Mouse (Mus musculus): ENCODE data around the gene Tmem123. TPM values are rescaled to one million over a fixed set of nuclear protein-coding genes. Genes with fewer than 3 reads are reported as not detected.

Tmem123 gene
- polyA plus RNA-seq, 1 experiment: 35.6 TPM

DNA sequence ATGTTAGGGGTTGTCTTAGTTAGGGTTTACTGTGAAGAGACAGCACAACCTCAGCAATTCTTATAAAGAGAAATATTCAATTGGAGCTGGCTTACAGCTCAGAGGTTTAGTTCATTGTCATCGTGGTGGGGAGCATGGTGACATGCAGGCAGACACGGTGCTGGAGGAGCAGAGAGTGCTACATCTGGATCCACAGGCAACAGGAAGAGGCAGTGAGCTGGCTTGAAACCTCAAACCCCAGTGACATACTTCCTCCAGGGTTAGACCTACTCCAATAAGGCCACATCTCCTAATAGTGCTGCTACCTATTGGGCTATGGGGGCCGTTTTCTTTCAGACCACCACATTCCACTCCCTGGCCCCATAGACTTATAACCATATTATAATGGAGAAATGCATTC lies 12.1 kb downstream of the Tmem123 start:
- Histone ChIP-seq H3K79me2 (ENCODE audit: control insufficient read depth, insufficient read depth) (no peaks in the 10 kb centered on the region), H3K4me3 (ENCODE audit: insufficient read depth, poor library complexity, severe bottlenecking) (no peak overlapping the region), H3K27me3 (ENCODE audit: control insufficient read depth, insufficient read depth, insufficient read length) (no peaks in the 10 kb centered on the region), H3K36me3 (ENCODE audit: control insufficient read depth, insufficient read depth) (peaks cover 28% of the 10 kb centered on the region), H3ac (ENCODE audit: control insufficient read depth, insufficient read length, low read depth) (no peak overlapping the region), H3K79me3 (ENCODE audit: low read depth) (peaks cover 1% of the 10 kb centered on the region)
- no peak for TF ChIP-seq CTCF (IDR thresholded peaks at IDR 0.05; ENCODE audit: control insufficient read depth, insufficient read depth, insufficient read length)
- TF ChIP-seq MAX (IDR thresholded peaks at IDR 0.05): no peak
- no peak for TF ChIP-seq USF1 (IDR thresholded peaks at IDR 0.05; ENCODE audit: low read depth)
- TF ChIP-seq FOSL1 (IDR thresholded peaks at IDR 0.05; ENCODE audit: insufficient read depth, low read length, poor library complexity, severe bottlenecking): no peak
- TF ChIP-seq MYOG (IDR thresholded peaks at IDR 0.05; ENCODE audit: control insufficient read depth, extremely low read depth, insufficient read length): no peak
- no peak for TF ChIP-seq MYOD1 (IDR thresholded peaks at IDR 0.05; ENCODE audit: control insufficient read depth, insufficient read length, low read depth)
- no peak for TF ChIP-seq CEBPB (IDR thresholded peaks at IDR 0.05; ENCODE audit: low read depth)

DNA sequence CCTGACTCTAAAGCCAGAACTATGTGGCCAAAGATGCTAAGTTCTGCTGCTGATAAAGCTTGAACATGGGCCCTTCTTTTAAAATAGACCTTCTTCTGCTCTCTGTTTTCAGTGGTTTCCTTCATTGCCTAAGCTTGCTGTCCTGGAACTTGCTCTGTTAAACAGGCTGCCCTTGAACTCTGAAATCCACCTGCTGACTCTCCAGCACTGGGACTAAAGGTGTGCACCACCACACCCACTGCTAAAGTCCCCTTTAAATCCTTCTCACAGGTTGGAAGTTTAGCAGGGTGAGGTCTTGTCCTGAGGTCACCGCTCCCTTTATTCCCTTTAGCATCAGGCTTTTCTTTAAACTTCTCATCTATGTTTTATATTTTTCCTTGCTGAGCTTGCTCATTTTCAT lies 13.1 kb downstream of the Tmem123 start:
- Histone ChIP-seq H3K79me3 (ENCODE audit: low read depth) (peaks cover 1% of the 10 kb centered on the region), H3K36me3 (ENCODE audit: control insufficient read depth, insufficient read depth) (peaks cover 28% of the 10 kb centered on the region), H3ac (ENCODE audit: control insufficient read depth, insufficient read length, low read depth) (no peak overlapping the region), H3K79me2 (ENCODE audit: control insufficient read depth, insufficient read depth) (no peaks in the 10 kb centered on the region), H3K4me3 (ENCODE audit: insufficient read depth, poor library complexity, severe bottlenecking) (no peak overlapping the region), H3K27me3 (ENCODE audit: control insufficient read depth, insufficient read depth, insufficient read length) (no peaks in the 10 kb centered on the region)
- TF ChIP-seq CTCF (IDR thresholded peaks at IDR 0.05; ENCODE audit: control insufficient read depth, insufficient read depth, insufficient read length) (no peak), USF1 (IDR thresholded peaks at IDR 0.05; ENCODE audit: low read depth) (no peak), MYOG (IDR thresholded peaks at IDR 0.05; ENCODE audit: control insufficient read depth, extremely low read depth, insufficient read length) (no peak), FOSL1 (IDR thresholded peaks at IDR 0.05; ENCODE audit: insufficient read depth, low read length, poor library complexity, severe bottlenecking) (no peak), MAX (IDR thresholded peaks at IDR 0.05) (no peak)

DNA sequence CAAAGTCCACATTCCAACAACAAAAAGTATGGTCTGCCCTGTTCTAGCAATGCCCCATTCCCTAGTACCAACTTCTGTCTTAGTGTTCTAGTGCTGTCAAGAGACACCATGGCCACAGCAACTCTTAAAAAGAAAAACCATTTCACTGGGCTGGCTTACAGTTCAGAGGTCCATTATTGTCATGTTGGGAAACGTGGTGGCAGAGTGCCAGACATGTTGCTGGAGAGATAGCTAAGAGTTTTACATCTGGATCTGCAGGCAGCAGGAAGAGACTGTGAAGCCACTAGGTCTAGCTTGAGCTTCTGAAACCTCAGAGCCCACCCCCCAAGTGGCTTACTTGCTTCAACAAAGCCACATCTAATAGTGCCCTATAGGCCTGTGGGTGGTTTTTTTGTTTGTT lies 13.8 kb downstream of the Tmem123 start:
- peaks cover 23% of the 10 kb centered on the region for H3K36me3 ChIP-seq (ENCODE audit: control insufficient read depth, insufficient read depth)
- H3ac ChIP-seq (ENCODE audit: control insufficient read depth, insufficient read length, low read depth): no peak overlapping the region
- H3K79me3 ChIP-seq (ENCODE audit: low read depth): peaks cover 1% of the 10 kb centered on the region
- H3K79me2 ChIP-seq (ENCODE audit: control insufficient read depth, insufficient read depth): no peaks in the 10 kb centered on the region
- H3K27me3 ChIP-seq (ENCODE audit: control insufficient read depth, insufficient read depth, insufficient read length): no peaks in the 10 kb centered on the region
- TF ChIP-seq MYOG (IDR thresholded peaks at IDR 0.05; ENCODE audit: control insufficient read depth, extremely low read depth, insufficient read length) (no peak), USF1 (IDR thresholded peaks at IDR 0.05; ENCODE audit: low read depth) (no peak), CTCF (IDR thresholded peaks at IDR 0.05; ENCODE audit: control insufficient read depth, insufficient read depth, insufficient read length) (no peak), FOSL1 (IDR thresholded peaks at IDR 0.05; ENCODE audit: insufficient read depth, low read length, poor library complexity, severe bottlenecking) (no peak), MYOD1 (IDR thresholded peaks at IDR 0.05; ENCODE audit: control insufficient read depth, insufficient read length, low read depth) (no peak), MAX (IDR thresholded peaks at IDR 0.05) (no peak), CEBPB (IDR thresholded peaks at IDR 0.05; ENCODE audit: low read depth) (no peak)
- H3K4me3 ChIP-seq (ENCODE audit: insufficient read depth, poor library complexity, severe bottlenecking): no peak overlapping the region

DNA sequence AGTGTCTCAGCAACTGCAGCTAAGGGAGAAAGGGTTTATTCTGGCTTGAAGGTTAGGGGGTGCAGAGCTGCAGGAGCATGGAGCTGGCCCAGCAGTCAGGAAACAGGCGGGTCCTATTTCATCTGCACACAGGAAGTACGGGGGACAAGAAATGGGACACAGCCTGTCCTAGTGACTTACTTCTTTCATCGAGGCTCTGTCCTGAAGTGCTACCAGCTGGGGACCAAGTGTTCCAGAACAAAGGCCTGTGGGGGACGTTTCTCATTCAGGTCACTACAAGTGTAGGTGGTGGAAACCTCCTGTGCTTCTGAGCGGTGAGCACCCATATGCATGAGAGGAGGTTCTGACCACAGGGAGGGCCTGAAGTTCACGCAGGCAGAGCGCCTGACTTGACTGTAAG lies 14.9 kb downstream of the Tmem123 start:
- peaks cover 1% of the 10 kb centered on the region for H3K79me3 ChIP-seq (ENCODE audit: low read depth)
- H3K36me3 ChIP-seq (ENCODE audit: control insufficient read depth, insufficient read depth): peaks cover 13% of the 10 kb centered on the region
- H3K79me2 ChIP-seq (ENCODE audit: control insufficient read depth, insufficient read depth): no peaks in the 10 kb centered on the region
- H3K27me3 ChIP-seq (ENCODE audit: control insufficient read depth, insufficient read depth, insufficient read length): no peaks in the 10 kb centered on the region
- no peak overlapping the region for H3ac ChIP-seq (ENCODE audit: control insufficient read depth, insufficient read length, low read depth)
- TF ChIP-seq MYOG (IDR thresholded peaks at IDR 0.05; ENCODE audit: control insufficient read depth, extremely low read depth, insufficient read length): no peak
- no peak for TF ChIP-seq MYOD1 (IDR thresholded peaks at IDR 0.05; ENCODE audit: control insufficient read depth, insufficient read length, low read depth)
- no peak for TF ChIP-seq FOSL1 (IDR thresholded peaks at IDR 0.05; ENCODE audit: insufficient read depth, low read length, poor library complexity, severe bottlenecking)
- no peak for TF ChIP-seq CEBPB (IDR thresholded peaks at IDR 0.05; ENCODE audit: low read depth)
- TF ChIP-seq USF1 (IDR thresholded peaks at IDR 0.05; ENCODE audit: low read depth): no peak
- no peak for TF ChIP-seq MAX (IDR thresholded peaks at IDR 0.05)
- TF ChIP-seq CTCF (IDR thresholded peaks at IDR 0.05; ENCODE audit: control insufficient read depth, insufficient read depth, insufficient read length): no peak
- H3K4me3 ChIP-seq (ENCODE audit: insufficient read depth, poor library complexity, severe bottlenecking): no peak overlapping the region

DNA sequence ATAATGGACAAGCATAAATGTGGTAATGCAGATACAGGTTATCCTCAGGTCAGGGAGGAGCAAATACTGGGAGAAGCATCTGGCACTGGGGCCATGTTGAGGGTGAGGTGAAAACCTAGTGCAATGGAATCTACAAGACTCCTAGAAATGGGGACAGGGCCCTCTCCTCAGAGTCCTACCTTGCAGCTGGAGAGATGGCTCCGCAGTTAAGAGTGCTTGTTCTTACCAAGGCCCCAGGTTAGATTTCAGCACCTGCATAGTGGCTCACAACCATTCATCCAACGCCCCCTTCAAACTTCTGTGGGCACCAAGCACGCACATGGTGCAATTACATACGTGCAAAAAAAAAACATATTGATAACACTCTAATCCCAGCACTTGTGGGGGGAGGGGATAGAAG lies 15.9 kb downstream of the Tmem123 start:
- Histone ChIP-seq H3K36me3 (ENCODE audit: control insufficient read depth, insufficient read depth) (peaks cover 13% of the 10 kb centered on the region), H3K27me3 (ENCODE audit: control insufficient read depth, insufficient read depth, insufficient read length) (no peaks in the 10 kb centered on the region), H3K79me2 (ENCODE audit: control insufficient read depth, insufficient read depth) (no peaks in the 10 kb centered on the region), H3K4me3 (ENCODE audit: insufficient read depth, poor library complexity, severe bottlenecking) (no peak overlapping the region), H3ac (ENCODE audit: control insufficient read depth, insufficient read length, low read depth) (no peak overlapping the region), H3K79me3 (ENCODE audit: low read depth) (peaks cover 1% of the 10 kb centered on the region)
- no peak for TF ChIP-seq MYOG (IDR thresholded peaks at IDR 0.05; ENCODE audit: control insufficient read depth, extremely low read depth, insufficient read length)
- TF ChIP-seq USF1 (IDR thresholded peaks at IDR 0.05; ENCODE audit: low read depth): no peak
- no peak for TF ChIP-seq MYOD1 (IDR thresholded peaks at IDR 0.05; ENCODE audit: control insufficient read depth, insufficient read length, low read depth)
- TF ChIP-seq MAX (IDR thresholded peaks at IDR 0.05): no peak
